Mouse (Mus musculus): ENCODE data around the gene Fbln2.

The Fbln2 gene

DNA sequence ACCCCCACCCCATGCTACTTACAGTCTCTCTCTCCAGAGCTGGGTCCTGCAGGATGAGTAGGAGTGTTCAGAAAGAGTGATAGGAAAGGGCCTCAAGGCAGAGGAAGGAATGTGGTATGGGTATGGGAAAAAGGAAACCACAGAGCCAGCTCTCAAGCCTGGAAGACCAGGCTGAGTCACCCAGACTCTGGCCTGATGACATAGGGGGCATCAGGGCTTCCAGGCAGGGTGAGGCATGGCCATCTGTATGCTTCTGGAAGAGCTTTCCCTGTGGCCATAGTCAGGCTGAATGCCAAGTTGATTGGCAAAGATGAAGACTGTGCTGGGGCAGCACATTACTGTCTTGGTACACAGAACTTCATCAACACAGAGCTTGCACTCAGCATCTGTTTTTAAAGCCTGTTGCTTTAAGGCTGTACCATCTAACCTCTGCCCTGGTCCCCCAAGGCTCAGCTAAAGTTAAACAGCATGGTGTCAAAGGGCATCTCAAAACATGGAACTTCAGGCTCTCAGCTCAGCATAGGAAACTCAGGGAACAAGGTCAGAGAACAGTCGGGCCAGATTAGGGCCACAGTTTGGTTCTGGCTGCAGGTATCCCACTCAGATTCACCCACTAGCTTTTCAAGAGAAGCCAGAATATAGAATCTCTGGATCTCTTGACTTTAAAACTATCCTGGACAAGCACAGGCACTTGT lies 19.3 kb upstream of the Fbln2 start:
- peak; percentile 51 for DNase-seq (ENCODE audit: low spot score)

GRCm38 (mm10) chr6:91198456-91198855 lies 13.8 kb upstream of the Fbln2 start:
- DNase-seq (ENCODE audit: low spot score) = no peak

DNA sequence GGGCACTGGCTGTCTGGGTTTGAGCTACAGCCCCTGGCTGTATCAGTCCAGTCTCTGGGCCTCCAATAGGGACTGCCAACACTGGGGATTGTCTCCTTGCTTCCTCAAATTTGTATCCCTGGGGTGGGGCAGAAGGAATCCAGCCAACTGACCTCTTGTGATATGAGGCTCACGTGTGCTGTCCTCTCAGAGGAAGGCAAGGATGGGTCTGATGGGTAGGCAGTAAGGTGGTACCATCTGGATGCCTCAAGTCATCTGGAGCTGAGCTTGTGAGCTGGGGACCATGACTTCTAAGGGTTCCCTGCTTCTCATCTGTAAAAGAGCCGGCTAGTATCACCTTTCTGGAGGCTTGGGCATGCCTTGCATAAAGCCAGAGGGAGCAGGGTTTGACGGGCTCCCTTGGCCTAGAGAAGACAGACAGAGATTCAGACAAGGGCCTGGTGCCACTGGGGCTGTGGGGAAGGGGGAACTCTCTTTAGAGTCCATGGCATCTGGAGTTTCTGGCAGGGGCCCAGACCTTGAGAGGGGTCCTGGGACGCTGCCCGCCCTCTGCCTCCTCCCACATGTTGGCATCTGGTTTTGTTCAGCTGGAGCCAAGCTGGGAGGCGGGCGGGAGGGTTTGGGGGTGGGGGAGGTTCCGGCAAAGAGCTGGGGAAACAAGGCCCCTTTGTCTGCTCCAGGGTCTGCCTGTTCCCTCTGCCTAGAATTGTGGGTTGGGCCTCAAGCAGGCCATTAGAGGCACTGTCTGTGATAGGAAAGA lies 11.6 kb upstream of the Fbln2 start:
- no peak for DNase-seq (ENCODE audit: low spot score)

DNA sequence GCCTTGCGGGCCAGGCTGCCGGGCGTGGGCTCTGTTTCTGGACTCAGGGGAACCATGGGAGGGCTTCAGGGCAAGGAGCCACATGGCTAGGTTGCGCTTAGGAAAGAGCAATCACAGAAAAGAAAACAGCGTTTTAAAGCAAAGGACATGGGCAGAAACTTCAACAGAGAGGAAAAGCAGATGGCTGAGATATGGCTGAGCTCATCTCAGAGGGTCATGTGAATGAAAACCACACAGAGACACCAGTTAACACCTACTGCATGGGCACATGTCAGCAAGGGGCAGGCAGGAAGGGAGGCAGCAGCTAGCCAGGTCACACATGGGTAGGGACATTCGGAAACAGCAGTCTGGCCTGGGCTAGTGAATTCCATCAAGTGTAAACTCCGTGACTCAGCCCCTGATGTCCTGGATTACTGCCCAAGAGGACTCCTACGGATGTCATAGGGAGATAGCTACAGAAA lies 10.3 kb upstream of the Fbln2 start:
- no peak for DNase-seq (ENCODE audit: low spot score)

DNA sequence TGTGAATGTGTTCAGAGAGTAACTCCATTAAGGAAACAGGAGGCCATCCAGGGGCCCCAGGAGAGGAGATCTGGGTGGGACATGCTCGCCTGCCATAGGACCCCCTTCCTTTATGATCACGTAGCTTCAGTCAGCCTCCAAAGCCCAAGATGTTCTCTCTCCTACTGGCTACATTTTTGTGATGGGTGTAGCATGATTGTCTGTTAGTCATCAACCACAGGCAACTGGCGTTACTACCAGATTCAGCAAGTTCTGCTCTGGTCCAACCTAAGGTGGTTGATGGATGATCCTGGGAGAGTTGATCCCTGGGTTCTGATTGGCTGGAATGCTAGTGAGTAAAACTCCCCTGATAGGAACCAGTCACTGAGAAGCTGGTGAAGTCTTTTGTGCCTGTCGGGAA lies 9.7 kb upstream of the Fbln2 start:
- DNase-seq (ENCODE audit: low spot score) = no peak

- DNase-seq (ENCODE audit: low spot score) = no peak
These were observed 6.9 kb upstream of the Fbln2 start for GRCm38 (mm10) chr6:91205346-91205745.

GRCm38 (mm10) chr6:91205791-91206190 lies 6.5 kb upstream of the Fbln2 start:
- no peak for DNase-seq (ENCODE audit: low spot score)

GRCm38 (mm10) chr6:91207491-91207890 lies 4.8 kb upstream of the Fbln2 start:
- DNase-seq (ENCODE audit: low spot score) = no peak

DNA sequence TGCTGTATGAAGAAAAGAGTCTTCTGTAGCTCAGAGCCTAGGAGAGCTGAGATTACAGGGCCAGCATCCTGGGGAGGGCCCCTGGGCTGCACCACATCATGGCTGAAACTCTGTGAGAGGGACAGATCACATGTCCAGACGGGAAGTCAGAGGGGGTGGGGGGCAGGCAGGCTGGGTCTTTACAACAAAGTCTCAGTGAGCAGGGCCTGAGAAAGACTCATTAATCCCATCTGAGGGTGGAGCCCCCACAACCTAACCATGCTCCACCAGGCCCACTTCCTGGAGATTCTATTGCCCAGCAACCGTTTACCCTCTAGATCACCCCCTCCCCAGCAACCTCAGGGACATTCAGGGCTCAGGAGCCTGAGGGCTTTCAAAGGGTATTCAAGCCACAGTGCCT lies 2.5 kb upstream of the Fbln2 start:
- no peak for DNase-seq (ENCODE audit: low spot score)

GRCm38 (mm10) chr6:91210852-91211251 lies 1.4 kb upstream of the Fbln2 start:
- DNase-seq (ENCODE audit: low spot score) = peak; percentile 18

DNA sequence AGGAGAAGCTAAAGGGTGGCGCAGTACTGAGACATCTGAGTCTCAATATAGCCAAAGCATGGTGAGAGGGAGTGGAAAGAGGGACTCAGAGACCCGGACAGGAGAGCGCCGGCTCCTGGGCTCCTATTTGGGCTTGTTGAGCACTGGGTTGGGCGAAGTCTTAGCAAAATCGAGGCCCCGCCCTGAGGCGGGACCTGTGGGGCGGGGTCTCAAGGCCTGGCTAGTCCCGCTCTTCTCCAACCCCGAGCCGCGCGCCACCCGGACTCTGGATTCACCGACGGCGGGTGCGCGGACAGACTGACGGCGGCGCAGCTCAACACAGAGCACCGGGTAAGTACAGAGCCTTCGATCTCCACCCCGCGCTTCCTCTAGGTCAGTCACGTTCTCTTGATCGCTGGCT lies 316 bp downstream of the Fbln2 start:
- peak; percentile 56 for DNase-seq (ENCODE audit: low spot score)

DNA sequence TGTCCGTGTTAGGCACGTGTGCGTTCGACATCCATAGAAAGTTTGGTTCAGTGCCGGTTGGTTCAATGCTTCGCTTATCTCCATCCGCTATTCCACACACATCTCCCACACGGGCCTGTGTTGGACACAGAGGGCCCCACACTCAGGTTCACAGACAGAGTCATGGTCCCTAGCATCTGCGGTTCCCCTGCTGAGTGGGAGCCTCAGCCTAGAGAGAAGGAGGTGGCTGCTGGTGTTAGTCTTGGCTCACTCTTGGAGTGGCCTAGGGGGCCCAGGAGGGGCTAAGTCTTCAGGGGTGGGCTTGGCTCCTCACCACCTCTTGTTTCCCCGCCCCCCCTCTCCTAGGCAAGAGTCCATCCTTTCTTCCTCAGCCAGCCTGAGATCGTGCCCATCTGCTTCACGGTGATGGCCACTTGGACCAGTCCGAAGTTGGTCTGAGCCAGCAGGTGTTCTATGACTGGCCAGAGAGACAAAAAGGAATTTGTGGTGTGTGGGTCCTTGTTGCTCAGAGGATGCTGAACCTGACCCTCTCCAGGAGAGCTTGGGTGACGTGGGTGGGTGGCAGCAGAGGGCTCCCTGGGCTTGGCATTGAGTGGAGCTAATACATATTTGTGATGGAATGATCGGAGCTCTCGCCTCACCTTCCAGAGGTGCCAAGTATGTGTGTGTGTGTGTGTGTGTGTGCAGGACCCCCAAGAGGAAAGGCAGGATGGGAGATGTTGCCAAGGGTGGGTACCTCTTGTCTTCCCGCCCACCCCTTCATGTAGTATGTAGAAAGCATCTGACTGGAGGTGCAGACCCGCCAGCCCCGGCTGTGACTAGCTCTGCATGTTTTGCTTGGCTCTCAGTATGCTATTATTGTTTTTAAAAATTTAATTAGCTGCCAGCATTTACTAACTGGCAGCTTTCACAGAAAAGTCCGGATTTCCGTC lies 1.3 kb downstream of the Fbln2 start:
- DNase-seq (ENCODE audit: low spot score) = no peak

DNA sequence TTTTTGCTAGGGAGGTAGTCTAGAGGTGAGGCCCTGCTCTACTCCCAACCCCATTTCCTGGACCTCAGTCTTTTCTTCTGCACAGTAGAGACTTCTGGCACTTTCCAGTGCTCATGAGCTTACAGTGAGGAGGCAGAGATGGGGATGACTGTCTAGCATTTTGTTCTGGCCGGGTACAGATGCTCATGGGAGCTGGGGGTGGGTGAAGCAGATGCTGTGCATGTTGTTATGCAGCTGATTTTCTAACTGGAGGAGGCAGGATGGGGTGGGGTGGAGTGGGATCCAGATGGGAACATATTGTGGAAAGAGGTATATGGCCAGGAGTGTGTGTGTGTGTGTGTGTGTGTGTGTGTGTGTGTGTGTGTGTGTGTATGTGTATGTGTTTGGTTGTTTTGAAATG lies 3.2 kb downstream of the Fbln2 start:
- DNase-seq (ENCODE audit: low spot score) = no peak

DNA sequence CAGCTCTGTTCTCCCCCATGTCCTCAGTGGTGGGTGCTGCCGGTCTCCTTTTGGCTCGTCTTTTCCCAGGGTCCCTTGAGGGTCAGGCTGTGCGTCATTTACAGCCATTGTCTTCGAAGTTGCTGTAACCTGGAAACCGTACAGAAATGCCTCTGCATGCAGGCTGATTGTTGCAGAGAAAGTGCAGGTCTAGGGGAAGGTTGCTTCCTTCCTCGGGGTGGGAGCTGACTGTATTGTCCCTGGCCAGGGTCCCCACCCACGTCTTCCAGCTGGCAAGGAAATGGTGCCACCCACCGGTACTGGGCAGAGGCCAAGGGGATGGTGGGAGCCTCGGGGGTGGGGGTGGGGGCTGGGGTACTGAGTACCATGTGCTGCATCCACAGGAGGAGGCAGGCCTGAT lies 6.2 kb downstream of the Fbln2 start:
- no peak for DNase-seq (ENCODE audit: low spot score)

DNA sequence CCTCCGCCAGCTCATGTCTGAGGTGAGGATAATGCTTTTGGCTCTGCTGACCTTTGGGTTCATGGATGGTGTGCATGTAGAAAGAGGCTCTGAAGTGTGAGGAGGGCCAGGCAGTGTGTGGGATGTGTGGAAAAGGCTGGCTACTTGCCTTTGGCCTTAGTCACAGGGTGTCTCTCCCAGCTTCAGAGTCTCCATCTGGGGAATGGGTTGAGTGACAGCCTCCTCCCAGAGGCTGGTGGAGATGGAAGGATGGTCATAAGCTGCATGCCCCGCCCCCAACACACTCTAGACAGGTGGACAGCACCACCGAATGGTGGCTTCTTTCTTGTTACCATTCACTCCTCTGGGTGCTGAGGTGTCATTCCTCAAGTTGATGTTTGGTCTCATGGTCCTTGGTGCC lies 6.6 kb downstream of the Fbln2 start:
- no peak for DNase-seq (ENCODE audit: low spot score)

GRCm38 (mm10) chr6:91220062-91220461 lies 7.8 kb downstream of the Fbln2 start:
- DNase-seq (ENCODE audit: low spot score) = no peak

DNA sequence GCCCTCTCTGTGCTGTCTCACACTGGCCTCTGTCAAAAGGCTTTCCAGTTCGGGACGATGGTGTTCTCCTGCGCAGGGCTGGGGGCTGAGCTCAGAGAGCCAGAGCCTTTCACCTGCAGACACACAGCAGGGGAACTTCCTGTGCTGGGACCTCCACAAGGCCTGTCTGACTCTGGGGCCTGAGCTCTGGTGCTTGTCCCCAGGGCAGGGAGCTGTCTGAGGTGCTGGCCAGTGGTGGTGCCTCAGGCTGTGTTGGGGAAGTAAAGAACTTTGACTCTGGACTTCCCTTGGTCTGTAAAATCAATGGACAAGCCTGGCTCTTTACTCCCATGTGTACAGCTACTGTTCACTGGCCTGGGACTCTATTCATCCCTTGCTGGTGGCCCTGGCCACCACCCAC lies 8.8 kb downstream of the Fbln2 start:
- peak; percentile 68 for DNase-seq (ENCODE audit: low spot score)

- no peak for DNase-seq (ENCODE audit: low spot score)
These were observed 10.6 kb downstream of the Fbln2 start for GRCm38 (mm10) chr6:91222694-91223346.

DNA sequence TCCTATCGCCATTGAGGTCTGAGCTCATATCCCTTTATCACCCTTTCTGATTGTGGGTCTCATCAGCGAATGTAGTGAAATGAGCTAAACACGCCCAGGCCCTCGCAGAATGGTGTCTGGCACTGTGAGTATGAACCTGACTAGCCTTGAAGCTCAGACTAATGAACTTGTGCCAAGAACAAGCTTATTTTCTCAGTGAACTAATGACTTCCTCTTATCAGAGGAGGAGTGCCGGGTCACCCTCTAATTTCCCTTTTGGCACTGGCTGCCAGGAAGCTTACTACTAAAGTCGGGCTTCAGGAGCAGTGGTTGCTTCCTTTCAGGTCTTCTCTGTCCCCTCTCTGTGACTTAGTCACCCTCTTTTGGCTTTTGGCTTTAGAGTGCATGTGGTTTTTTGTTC lies 12.7 kb downstream of the Fbln2 start:
- no peak for DNase-seq (ENCODE audit: low spot score)

DNA sequence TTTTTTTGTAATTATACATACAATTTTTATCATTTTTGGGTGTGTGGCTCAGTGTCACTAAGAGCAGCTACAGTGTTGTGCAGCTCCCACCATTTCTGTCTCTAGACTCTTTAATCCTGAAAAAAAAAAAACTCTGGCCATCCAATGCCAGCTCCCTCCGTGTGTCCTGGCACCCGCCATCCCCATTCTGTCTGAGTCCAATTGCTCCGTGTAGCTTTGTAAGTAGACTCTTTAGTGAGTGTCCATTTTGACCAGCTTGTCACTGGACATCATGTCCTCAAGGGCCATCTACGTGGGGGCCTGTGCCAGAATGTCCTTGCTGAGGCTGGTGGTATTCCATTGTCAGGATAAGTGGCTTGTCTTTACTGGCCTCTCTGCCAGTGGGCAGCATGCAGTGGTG lies 13.1 kb downstream of the Fbln2 start:
- no peak for DNase-seq (ENCODE audit: low spot score)

GRCm38 (mm10) chr6:91226058-91226457 lies 13.8 kb downstream of the Fbln2 start:
- DNase-seq (ENCODE audit: low spot score) = no peak

GRCm38 (mm10) chr6:91228980-91229379 lies 16.7 kb downstream of the Fbln2 start:
- no peak for DNase-seq (ENCODE audit: low spot score)
